In the genomic region with DNA sequence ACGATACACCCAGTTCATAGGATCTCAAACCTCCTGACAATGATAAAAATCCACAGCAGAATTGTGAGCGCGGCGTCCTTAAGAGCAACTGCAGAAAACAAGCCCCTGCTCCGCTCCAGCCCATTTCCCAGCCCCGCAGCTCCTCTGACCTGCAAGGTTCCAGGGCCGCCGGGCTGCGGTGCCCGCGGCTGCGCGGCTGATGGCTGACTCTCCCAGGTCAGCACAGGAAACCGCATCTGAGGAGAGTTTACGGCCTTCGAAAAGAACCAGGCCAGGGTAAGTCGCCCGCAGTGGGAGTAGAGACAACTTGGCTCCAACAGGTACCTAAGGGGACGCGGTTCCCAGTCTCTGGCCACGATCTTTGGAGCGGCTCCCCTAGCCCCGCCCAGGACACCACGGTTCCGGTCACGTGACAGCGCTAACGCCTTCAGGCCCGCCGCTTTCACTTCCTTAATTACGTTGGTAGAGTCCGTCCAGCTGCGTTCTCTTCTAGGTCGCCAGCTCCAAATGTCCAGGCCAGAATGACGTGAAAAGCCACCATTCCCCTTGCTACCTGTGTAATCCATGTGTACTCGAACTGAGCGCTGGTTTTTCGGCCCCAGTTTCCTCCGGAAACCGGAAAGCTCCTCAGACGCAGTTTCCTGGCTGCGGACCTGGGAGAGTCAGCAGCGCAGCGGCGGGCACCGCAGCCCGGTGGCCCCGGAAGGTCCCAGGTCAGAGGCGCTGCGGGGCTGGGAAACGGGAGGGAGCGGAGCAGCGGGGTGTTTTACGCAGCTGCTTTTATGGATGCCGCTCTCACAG, we compare ENCODE assay signal across 8 mouse cellular contexts. TPM values are rescaled to one million over a fixed set of nuclear protein-coding genes. Genes with fewer than 3 reads are reported as not detected.
DNase-seq lines count a peak whose midpoint lies in the region; ATAC-seq and TF ChIP-seq lines count a peak whose summit lies in the region.
"Not testable (repeated sequence)": the region's sequence is repeated elsewhere in the genome, so short reads cannot be mapped to it uniquely, and the experiment has no call there.

A gene (minus strand): TSS at position 358 of the 801 bp plus-strand sequence.
A gene (plus strand): TSS at position 446 of the 801 bp plus-strand sequence.

- H3K4me3 ChIP-seq in C2C12 (ENCODE audit: insufficient read depth, poor library complexity, severe bottlenecking): peak within 1 kb of the TSS; percentile 64
- H3K4me3 ChIP-seq in heart, embryonic 13.5 days: peak within 1 kb of the TSS; percentile 83
- H3K4me3 ChIP-seq in kidney, postnatal 0 days (replicated peaks; ENCODE audit: low read depth, low read length): peak within 1 kb of the TSS; percentile 71
- H3K4me3 ChIP-seq in liver, embryonic 11.5 days (ENCODE audit: low read depth, low read length): peak within 1 kb of the TSS; percentile 72
- H3K4me3 ChIP-seq in myocyte: peak within 1 kb of the TSS; percentile 83

- H3ac ChIP-seq in C2C12 (ENCODE audit: control insufficient read depth, insufficient read length, low read depth) (peak within 1 kb of the TSS; percentile 45), myocyte (ENCODE audit: control insufficient read depth, insufficient read length) (peak within 1 kb of the TSS; percentile 87)

- TF ChIP-seq POLR2A in myocyte (IDR thresholded peaks at IDR 0.05; ENCODE audit: insufficient read length, low read depth): peak; percentile 16

- H3K9ac ChIP-seq in heart, embryonic 13.5 days: peak within 1 kb of the TSS; percentile 90
- H3K9ac ChIP-seq in kidney, postnatal 0 days (ENCODE audit: low read depth, low read length): peak within 1 kb of the TSS; percentile 75
- H3K9ac ChIP-seq in liver, embryonic 11.5 days (ENCODE audit: low read depth, low read length): peak within 1 kb of the TSS; percentile 71

- H3K27me3 ChIP-seq in C2C12 (ENCODE audit: control insufficient read depth, insufficient read depth, insufficient read length); heart, embryonic 13.5 days (replicated peaks); kidney, postnatal 0 days (ENCODE audit: insufficient read depth, low read length); liver, embryonic 11.5 days (replicated peaks; ENCODE audit: control insufficient read depth, insufficient read depth, low read length); myocyte (ENCODE audit: control insufficient read depth, insufficient read depth, insufficient read length): not testable (repeated sequence)

- not testable (repeated sequence) for H3K36me3 ChIP-seq in C2C12 (ENCODE audit: control insufficient read depth, insufficient read depth); heart, embryonic 13.5 days; kidney, postnatal 0 days (ENCODE audit: insufficient read depth, low read length); liver, embryonic 11.5 days (ENCODE audit: control insufficient read depth, insufficient read depth, low read length); myocyte (ENCODE audit: control insufficient read depth, insufficient read depth)

- peak within 1 kb of the TSS; percentile 92 for H3K27ac ChIP-seq in heart, embryonic 13.5 days (replicated peaks)
- peak within 1 kb of the TSS; percentile 91 for H3K27ac ChIP-seq in kidney, postnatal 0 days
- H3K27ac ChIP-seq in liver, embryonic 11.5 days (ENCODE audit: low read depth, low read length): peak within 1 kb of the TSS; percentile 84

- TF ChIP-seq CTCF in C2C12 (IDR thresholded peaks at IDR 0.05; ENCODE audit: control insufficient read depth, insufficient read depth, insufficient read length); kidney, postnatal 0 days (IDR thresholded peaks at IDR 0.05; ENCODE audit: low read depth): not testable (repeated sequence)

- under 1% methylated on average over 44 of the region's 55 CpGs for WGBS in heart, embryonic 13.5 days
- under 1% methylated on average over 41 of the region's 55 CpGs for WGBS in kidney, postnatal 0 days
- under 1% methylated on average over 41 of the region's 55 CpGs for WGBS in liver, embryonic 11.5 days

- H3K4me1 ChIP-seq in heart, embryonic 13.5 days: peaks cover 28% of the 10 kb centered on the region
- not testable (repeated sequence) for H3K4me1 ChIP-seq in kidney, postnatal 0 days (replicated peaks; ENCODE audit: insufficient read depth, low read length); liver, embryonic 11.5 days (replicated peaks; ENCODE audit: control insufficient read depth, insufficient read depth, low read length)

- H3K4me2 ChIP-seq in heart, embryonic 13.5 days: peak within 1 kb of the TSS; percentile 74
- peak within 1 kb of the TSS; percentile 61 for H3K4me2 ChIP-seq in kidney, postnatal 0 days (ENCODE audit: low read length)
- H3K4me2 ChIP-seq in liver, embryonic 11.5 days: peak within 1 kb of the TSS; percentile 75
- H3K4me2 ChIP-seq in myocyte (ENCODE audit: low read depth): peak within 1 kb of the TSS; percentile 77

- H3K79me2 ChIP-seq in C2C12 (ENCODE audit: control insufficient read depth, insufficient read depth) (peaks cover 69% of the 10 kb centered on the region), myocyte (ENCODE audit: control insufficient read depth, insufficient read depth) (peaks cover 40% of the 10 kb centered on the region)

- peak; percentile 98 for ATAC-seq in erythroid progenitor cell, adult 5-6 weeks (replicated peaks; ENCODE audit: low FRiP score, poor library complexity, severe bottlenecking)
- ATAC-seq in heart, embryonic 13.5 days (ENCODE audit: extremely low read depth, insufficient number of reproducible peaks, low FRiP score, low TSS enrichment): peak; percentile 99
- ATAC-seq in kidney, postnatal 0 days (replicated peaks; ENCODE audit: low FRiP score, low read depth): peak; percentile 98
- ATAC-seq in liver, embryonic 11.5 days (replicated peaks; ENCODE audit: low FRiP score): peak; percentile 97

- peak; percentile 47 for DNase-seq in brain, embryonic 18.5 days (ENCODE audit: low read depth, low spot score)
- DNase-seq in kidney, postnatal 0 days (ENCODE audit: low spot score): peak; percentile 70
- DNase-seq in liver, embryonic 11.5 days (ENCODE audit: low spot score): peak; percentile 74
- peak; percentile 68 to 83 for DNase-seq in spleen, postnatal 4 days (ENCODE audit: low spot score in 2 of 2)

- H3K79me3 ChIP-seq in C2C12 (ENCODE audit: low read depth): peaks cover 37% of the 10 kb centered on the region

- H3K9me3 ChIP-seq in heart, embryonic 13.5 days; kidney, postnatal 0 days (replicated peaks; ENCODE audit: low read length); liver, embryonic 11.5 days (ENCODE audit: control insufficient read depth, low read length): not testable (repeated sequence)

TF ChIP-seq in C2C12, 6 proteins besides CTCF, POLR2A, EP300 and RAD21:
- peak; percentile 39 for TF ChIP-seq USF1 (IDR thresholded peaks at IDR 0.05; ENCODE audit: low read depth)

RNA-seq across cellular contexts. Expression of the first gene that starts in this region (rescaled TPM):
- 1.1 TPM for polyA plus RNA-seq in C2C12 (2012; fragmentation: generic; extraction: Trizol)
- 15.1 and 25.6 TPM in 2 replicates for total RNA-seq in erythroid progenitor cell, adult 5-6 weeks (2015; ENCODE audit: low replicate concordance)
- total RNA-seq in erythroid progenitor cell, adult 5-6 weeks (2017; ENCODE audit: low replicate concordance): 10.7 and 12.1 TPM in 2 replicates
- polyA plus RNA-seq in heart, embryonic 13.5 days (2015; fragmentation: Nextera tagmentation; extraction: Ambion mirVana): 10.5 and 12.7 TPM in 2 replicates
- polyA plus RNA-seq in kidney, postnatal 0 days (2015; fragmentation: Nextera tagmentation; extraction: Ambion mirVana): 16.7 and 17.4 TPM in 2 replicates
- 20.0 and 21.5 TPM in 2 replicates for polyA plus RNA-seq in liver, embryonic 11.5 days (2014; fragmentation: Nextera tagmentation; extraction: Ambion mirVana)
- polyA plus RNA-seq in myocyte (2012; fragmentation: generic; extraction: Trizol): 1.7 TPM

RNA-seq across cellular contexts. Expression of the second gene that starts in this region (rescaled TPM):
- polyA plus RNA-seq in C2C12 (2012; fragmentation: generic; extraction: Trizol) (1.9 TPM), myocyte (2012; fragmentation: generic; extraction: Trizol) (2.8 TPM)
- total RNA-seq in erythroid progenitor cell, adult 5-6 weeks (2015; ENCODE audit: low replicate concordance): 18.7 and 37.7 TPM in 2 replicates
- 19.9 and 21.3 TPM in 2 replicates for total RNA-seq in erythroid progenitor cell, adult 5-6 weeks (2017; ENCODE audit: low replicate concordance)
- 11.5 and 13.4 TPM in 2 replicates for polyA plus RNA-seq in heart, embryonic 13.5 days (2015; fragmentation: Nextera tagmentation; extraction: Ambion mirVana)
- 16.1 and 16.4 TPM in 2 replicates for polyA plus RNA-seq in kidney, postnatal 0 days (2015; fragmentation: Nextera tagmentation; extraction: Ambion mirVana)
- 12.6 and 12.8 TPM in 2 replicates for polyA plus RNA-seq in liver, embryonic 11.5 days (2014; fragmentation: Nextera tagmentation; extraction: Ambion mirVana)

Comparison
In these comparisons a context has a peak if more than half of its experiments do, and no peak if none do; other contexts are left out.
1. Peak in every context shown above with its lines: DNase-seq, ATAC-seq, H3K4me3 ChIP-seq and H3K27ac ChIP-seq.